Mouse (Mus musculus) liver, adult 2 months (tissue): ENCODE data around the gene Zfp580.
"Not testable (repeated sequence)": the region's sequence is repeated elsewhere in the genome, so short reads cannot be mapped to it uniquely, and the experiment has no call there.

Source experiments
- CTCF ChIP-seq: fragments of 200-500 bp; IDR thresholded peaks from 2 replicates; pipeline ENCODE4 v1.5.1; 2011; ENCODE audit warnings: low read depth, low read length, control low read depth
- POLR2A ChIP-seq: fragments of 200-500 bp; IDR thresholded peaks from 2 replicates; pipeline ENCODE4 v1.6.1; 2011; ENCODE audit warnings: low read length, control low read depth; ENCODE audit not compliant: insufficient read depth; ENCODE audit errors: extremely low read depth

GRCm38 (mm10) chr7:5079365-5080009 lies 28.1 kb downstream of the Zfp580 start:
- TF ChIP-seq CTCF, POLR2A: not testable (repeated sequence)
